Mouse (Mus musculus): ENCODE measurements around the gene Igfbpl1.

The Igfbpl1 gene

DNA sequence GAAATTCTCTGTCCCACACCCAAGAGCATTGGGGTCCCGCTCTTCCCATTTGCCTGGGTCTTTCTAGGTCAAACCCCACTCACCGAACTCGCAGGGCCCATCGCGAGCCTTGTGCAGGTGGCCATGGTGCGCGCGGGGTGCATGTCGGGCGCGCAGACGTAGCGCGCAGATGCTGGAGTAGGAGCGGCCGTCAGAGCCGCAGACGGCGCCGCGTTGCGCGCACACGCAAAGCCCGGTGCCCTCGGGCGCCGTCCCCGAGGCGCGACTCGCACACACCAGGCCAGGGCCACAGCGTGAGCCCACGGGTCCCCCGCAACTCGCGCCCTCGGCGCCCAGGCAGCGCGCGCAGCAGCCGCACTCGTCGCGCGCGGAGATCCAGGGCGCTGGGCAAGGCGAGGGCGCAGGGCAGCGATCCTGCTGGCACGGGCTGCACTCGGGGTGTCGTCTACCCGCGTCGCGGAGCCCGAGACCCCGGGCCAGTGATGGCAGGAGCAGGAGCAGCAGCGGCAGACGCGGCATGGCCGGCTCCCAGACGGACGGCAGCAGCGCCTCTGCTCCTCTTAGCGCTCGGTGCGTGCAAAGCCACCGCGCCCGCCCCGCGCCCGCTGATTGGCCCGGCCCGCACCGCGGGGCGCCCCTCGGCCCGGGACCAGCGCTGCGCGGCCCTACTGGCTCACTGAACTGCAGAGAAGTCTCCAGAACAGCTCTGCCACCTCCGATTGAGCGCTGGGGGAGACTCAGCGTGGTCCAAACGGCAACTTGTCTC, at the start of gene Igfbpl1:
Igfbpl1 (minus strand) TSS at position 649 of the 766 bp plus-strand sequence.
- DNase-seq (ENCODE audit: low spot score in 2 of 2), result no peak

- no peak for DNase-seq (ENCODE audit: low spot score in 2 of 2)
These were observed 45.4 kb upstream of the Igfbpl1 start for GRCm38 (mm10) chr4:45872147-45872546.

GRCm38 (mm10) chr4:45869021-45869815, 42.5 kb upstream of the Igfbpl1 start:
- DNase-seq (ENCODE audit: low spot score in 2 of 2), result no peak

DNA sequence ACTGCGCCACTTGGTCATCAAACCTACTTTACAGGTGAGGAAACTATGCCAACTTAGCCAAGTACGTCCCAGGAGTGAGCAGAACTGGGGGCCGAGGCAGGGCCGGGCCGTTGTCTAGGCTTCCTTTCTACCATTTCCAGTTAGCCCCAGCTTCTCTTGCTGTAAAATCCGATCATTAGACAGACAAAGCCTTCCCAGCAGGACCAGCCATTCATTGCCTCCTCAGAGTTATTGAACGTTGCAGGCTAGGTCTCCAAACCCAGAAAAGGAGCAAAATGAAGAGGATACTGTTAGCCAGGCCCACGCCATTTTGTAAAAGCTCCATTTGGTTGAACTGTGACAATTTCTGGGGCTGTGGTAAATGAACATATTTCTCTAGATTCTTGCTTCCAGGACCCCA, 40.7 kb upstream of the Igfbpl1 start:
- DNase-seq (ENCODE audit: low spot score in 2 of 2), result no peak

GRCm38 (mm10) chr4:45861160-45861559, 34.4 kb upstream of the Igfbpl1 start:
- DNase-seq (ENCODE audit: low spot score in 2 of 2), result no peak

- DNase-seq (ENCODE audit: low spot score in 2 of 2), result peak; percentile 30 to 71
These were observed 29.2 kb upstream of the Igfbpl1 start for GRCm38 (mm10) chr4:45855803-45856424.

- DNase-seq (ENCODE audit: low spot score in 2 of 2), result no peak
These were observed 26.9 kb upstream of the Igfbpl1 start for GRCm38 (mm10) chr4:45853496-45854246.

DNA sequence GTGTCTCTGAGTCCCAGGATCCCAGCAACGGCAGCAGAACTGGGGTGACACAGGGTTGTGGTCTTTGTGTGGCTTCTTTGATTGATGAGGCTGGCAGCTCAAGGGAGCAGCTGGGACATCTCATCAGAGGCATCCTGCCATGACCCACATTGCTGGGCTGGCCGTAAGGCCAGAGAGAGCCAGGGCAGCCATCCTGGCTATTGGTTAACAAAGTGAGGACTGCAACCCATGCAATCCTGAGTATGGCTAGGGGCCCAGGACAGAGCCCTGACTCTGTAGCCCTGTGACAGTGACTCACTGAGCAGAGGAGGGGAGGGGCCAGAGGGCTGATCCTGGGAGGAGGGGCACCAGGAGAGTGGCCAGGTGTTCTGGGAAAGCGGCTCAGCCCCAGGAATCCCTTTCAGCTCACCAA, 24.9 kb upstream of the Igfbpl1 start:
- DNase-seq (ENCODE audit: low spot score in 2 of 2), result no peak

- DNase-seq (ENCODE audit: low spot score in 2 of 2), result no peak
These were observed 22.7 kb upstream of the Igfbpl1 start for GRCm38 (mm10) chr4:45849419-45849818.

GRCm38 (mm10) chr4:45848825-45849156, 22.1 kb upstream of the Igfbpl1 start:
- DNase-seq (ENCODE audit: low spot score in 2 of 2), result no peak

DNA sequence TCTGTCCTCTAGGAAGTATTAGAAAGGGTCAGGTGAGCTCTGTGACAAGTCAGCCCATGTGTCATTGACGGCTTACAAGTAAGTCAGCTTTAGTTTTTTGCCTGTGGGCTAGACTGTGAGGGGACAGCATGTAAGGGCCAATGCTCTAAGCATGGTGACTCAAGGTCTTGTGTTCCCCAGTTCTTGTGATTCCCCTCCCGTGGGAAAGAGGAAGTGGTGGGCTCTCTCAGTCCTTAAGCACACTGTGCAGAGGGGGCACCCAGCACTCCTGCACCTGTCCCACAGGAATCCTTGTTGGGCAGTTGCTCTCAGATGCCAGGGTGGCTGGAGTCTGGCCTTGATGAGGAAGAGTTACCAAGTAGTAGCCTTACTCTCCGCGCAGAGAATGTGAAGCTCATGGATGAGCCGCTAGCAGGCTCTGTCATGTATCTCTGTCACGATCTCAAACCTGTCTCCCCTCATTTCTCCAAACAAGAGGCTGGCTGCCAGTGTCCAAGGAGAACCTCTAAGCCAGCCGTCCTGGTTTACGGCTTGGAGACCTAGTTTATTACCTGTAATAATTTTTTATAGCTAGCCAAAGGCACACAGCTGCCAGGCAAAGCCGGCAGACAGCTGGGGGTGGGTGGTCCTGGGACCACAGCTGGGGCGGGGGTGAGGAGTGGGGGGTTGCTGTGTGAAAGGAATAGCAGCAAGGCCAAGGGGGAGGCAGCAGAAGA, 21.5 kb upstream of the Igfbpl1 start, which contains the start of gene Stra6l:
Stra6l (plus strand) TSS at position 556 of the 716 bp plus-strand sequence.
- DNase-seq (ENCODE audit: low spot score in 2 of 2), result no peak

GRCm38 (mm10) chr4:45846263-45846662, 19.5 kb upstream of the Igfbpl1 start:
- DNase-seq (ENCODE audit: low spot score in 2 of 2), result no peak

GRCm38 (mm10) chr4:45844355-45844754, 17.6 kb upstream of the Igfbpl1 start:
- peak; percentile 14 to 59 for DNase-seq (ENCODE audit: low spot score in 2 of 2)

GRCm38 (mm10) chr4:45833461-45833860, 6.7 kb upstream of the Igfbpl1 start:
- DNase-seq (ENCODE audit: low spot score in 2 of 2), result no peak

DNA sequence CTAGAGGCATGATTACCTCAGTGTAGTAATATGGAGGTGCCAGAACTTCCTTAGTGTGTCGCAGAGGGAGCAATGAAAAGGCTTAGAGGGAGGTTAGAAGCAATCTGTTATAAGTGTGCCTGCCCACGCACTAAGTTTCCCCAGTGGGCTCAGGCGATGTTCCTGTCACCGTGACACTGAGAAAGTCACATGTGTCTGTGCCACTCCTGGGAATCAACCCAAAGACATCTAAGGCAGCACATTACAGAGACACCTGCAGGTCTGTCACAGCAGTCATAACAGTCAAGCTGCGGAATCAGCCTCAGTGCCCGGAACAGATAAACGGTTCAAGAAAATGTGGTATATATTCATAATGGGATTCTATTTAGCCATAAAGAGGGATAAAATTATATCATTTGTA, 5.3 kb upstream of the Igfbpl1 start:
- DNase-seq (ENCODE audit: low spot score in 2 of 2), result no peak

GRCm38 (mm10) chr4:45829907-45830759, 3.4 kb upstream of the Igfbpl1 start:
- DNase-seq (ENCODE audit: low spot score in 2 of 2), result no peak

- DNase-seq (ENCODE audit: low spot score in 2 of 2), result no peak
These were observed 1.8 kb downstream of the Igfbpl1 start for GRCm38 (mm10) chr4:45824761-45825556.

DNA sequence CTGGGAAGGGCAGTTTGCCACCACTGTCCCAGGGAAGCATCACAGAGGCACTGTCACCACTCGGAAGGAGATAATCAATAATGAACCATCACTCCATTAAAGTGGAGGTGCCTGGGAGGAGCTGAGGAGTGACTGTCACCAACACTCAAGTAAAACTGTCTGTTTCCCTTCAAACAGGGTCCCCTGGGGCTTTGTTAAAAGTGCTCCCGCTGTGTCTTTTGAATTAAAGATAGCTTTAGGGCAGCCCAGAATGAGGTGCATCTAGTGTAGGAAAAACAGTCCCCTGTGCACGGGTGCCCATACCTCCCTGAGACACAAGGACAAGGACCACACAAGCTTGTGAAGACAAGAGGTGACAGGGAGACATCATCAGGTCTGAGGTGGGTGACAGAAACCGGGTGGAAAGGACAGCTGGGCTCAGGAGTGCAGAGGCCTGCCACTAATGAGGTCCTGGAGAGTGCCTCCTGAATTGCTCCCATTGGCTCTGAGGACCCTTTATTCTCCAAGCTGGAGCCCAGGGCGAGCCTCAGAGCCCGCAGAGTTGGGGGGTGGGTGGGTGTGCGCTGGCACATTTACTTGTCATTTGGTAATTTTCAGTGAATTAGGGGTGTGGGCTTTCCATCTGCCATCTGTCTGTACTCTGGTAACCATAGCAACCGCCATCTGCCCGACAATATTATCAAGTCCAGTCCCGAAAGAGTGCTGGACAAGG, 2.5 kb downstream of the Igfbpl1 start:
- no peak for DNase-seq (ENCODE audit: low spot score in 2 of 2)
